Mouse (Mus musculus) forebrain, embryonic 11.5 days (tissue): Measurements from ENCODE around the gene Map1lc3a. TPM values are rescaled to one million over a fixed set of nuclear protein-coding genes. Genes with fewer than 3 reads are reported as not detected.

ENCODE experiments used
- polyA plus RNA-seq: library from polyadenylated mRNA; unstranded; fragments of >200 nt; fragmentation: Nextera tagmentation; extraction: Ambion mirVana; gene quantifications from 2 replicates; pipeline ENCODE4 v1.2.1, GENCODE M21; 2014

The Map1lc3a gene
- polyA plus RNA-seq, 1 experiment from 2014 or later: 129 TPM

Other genes with a start within 250 kb of the Map1lc3a start
- gene Ahcy, start 201.8 kb upstream of the Map1lc3a start, polyA plus RNA-seq: 91.8 and 95.8 TPM in 2 replicates
- gene Itch, start 142.8 kb upstream of the Map1lc3a start, polyA plus RNA-seq: 61.2 and 70.0 TPM in 2 replicates
- 460 and 463 TPM in 2 replicates for gene Dynlrb1, start 39.8 kb upstream of the Map1lc3a start, polyA plus RNA-seq
- gene Pigu, start 81.1 kb downstream of the Map1lc3a start, polyA plus RNA-seq: 55.9 and 56.3 TPM in 2 replicates
- 60.3 and 63.0 TPM in 2 replicates for gene Trp53inp2, start 104.8 kb downstream of the Map1lc3a start, polyA plus RNA-seq
- gene Ncoa6, start 197.6 kb downstream of the Map1lc3a start, polyA plus RNA-seq: 34.3 and 35.6 TPM in 2 replicates
- gene Acss2, start 241.7 kb downstream of the Map1lc3a start, polyA plus RNA-seq: 20.6 and 22.9 TPM in 2 replicates
- gene Ggt7, start 241.9 kb downstream of the Map1lc3a start, polyA plus RNA-seq: 10.6 and 11.3 TPM in 2 replicates